Mouse (Mus musculus) heart, embryonic 15.5 days (tissue): Measurements from ENCODE around the gene Cep170b. TPM values are rescaled to one million over a fixed set of nuclear protein-coding genes. Genes with fewer than 3 reads are reported as not detected.

ENCODE experiments used
- ATAC-seq: fragments of 200-750 bp; cut with Nextera tagmentation; replicated peaks from 2 replicates; pipeline ENCODE4 v1.8.0; 2017; ENCODE audit warnings: low read depth, moderate TSS enrichment; ENCODE audit not compliant: insufficient number of reproducible peaks, insufficient read depth, low FRiP score
- H3K27ac ChIP-seq: fragments of 300-500 bp; sonication (generic); 2 replicates; pipeline ENCODE4 v1.5.1; 2015; ENCODE audit warnings: mild to moderate bottlenecking, inconsistent platforms
- H3K27me3 ChIP-seq: fragments of 300-500 bp; sonication (generic); 2 replicates; pipeline ENCODE4 v1.6.1; 2015; ENCODE audit warnings: inconsistent platforms
- H3K36me3 ChIP-seq: fragments of 300-500 bp; sonication (generic); 2 replicates; pipeline ENCODE4 v1.6.1; 2015; ENCODE audit warnings: mild to moderate bottlenecking, inconsistent platforms
- H3K4me1 ChIP-seq: fragments of 300-500 bp; sonication (generic); replicated peaks from 2 replicates; pipeline ENCODE4 v1.6.1; 2015; ENCODE audit warnings: inconsistent platforms
- H3K4me2 ChIP-seq: fragments of 300-500 bp; sonication (generic); 2 replicates; pipeline ENCODE4 v1.6.1; 2015; ENCODE audit warnings: inconsistent platforms, mild to moderate bottlenecking, moderate library complexity
- H3K4me3 ChIP-seq: fragments of 300-500 bp; sonication (generic); 2 replicates; pipeline ENCODE4 v1.5.1; 2015; ENCODE audit warnings: mild to moderate bottlenecking, inconsistent platforms
- H3K9ac ChIP-seq: fragments of 300-500 bp; sonication (generic); 2 replicates; pipeline ENCODE4 v1.6.1; 2015; ENCODE audit warnings: mild to moderate bottlenecking, inconsistent platforms
- H3K9me3 ChIP-seq: fragments of 300-500 bp; sonication (generic); replicated peaks from 2 replicates; pipeline ENCODE4 v1.6.1; 2016; ENCODE audit warnings: inconsistent platforms
- WGBS: fragments of 180-500 bp; shearing (Covaris S2); methylation state at CpG from one replicate; pipeline ENCODE4 v1.1.7; 2015; ENCODE audit warnings: mixed read lengths; 5-methylcytosine and 5-hydroxymethylcytosine counted together
- polyA plus RNA-seq: library from polyadenylated mRNA; unstranded; fragments of >200 nt; fragmentation: Nextera tagmentation; extraction: Ambion mirVana; gene quantifications from 2 replicates; pipeline ENCODE4 v1.2.1, GENCODE M21; 2015

Cep170b gene
- polyA plus RNA-seq, 1 experiment from 2014 or later = 4.8 TPM

- H3K4me2 ChIP-seq = no peak overlapping the region
- ATAC-seq = no peak
- WGBS = 82% methylated on average over 12 of the region's 12 CpGs
- 0 out of 2 replicates have a peak, but pooled peaks cover 6% of the 10 kb centered on the region for H3K27me3 ChIP-seq
- H3K27ac ChIP-seq = no peak overlapping the region
- H3K4me3 ChIP-seq = no peak overlapping the region
- H3K9me3 ChIP-seq = no peaks in the 10 kb centered on the region
- no peaks in the 10 kb centered on the region for H3K36me3 ChIP-seq
- H3K4me1 ChIP-seq = peaks cover 11% of the 10 kb centered on the region
- H3K9ac ChIP-seq = no peak overlapping the region
These were observed 30.7 kb downstream of the Cep170b start for GRCm38 (mm10) chr12:112750976-112751375.

- no peak overlapping the region for H3K4me2 ChIP-seq
- no peak for ATAC-seq
- no peak overlapping the region for H3K4me3 ChIP-seq
- H3K9me3 ChIP-seq = no peaks in the 10 kb centered on the region
- no peaks in the 10 kb centered on the region for H3K36me3 ChIP-seq
- peaks cover 4% of the 10 kb centered on the region for H3K4me1 ChIP-seq
- WGBS = 50% methylated on average over 2 of the region's 2 CpGs
- H3K9ac ChIP-seq = no peak overlapping the region
- no peak overlapping the region for H3K27ac ChIP-seq
- 0 out of 2 replicates have a peak, but pooled peaks cover 6% of the 10 kb centered on the region for H3K27me3 ChIP-seq
These were observed 32.1 kb downstream of the Cep170b start for GRCm38 (mm10) chr12:112752399-112752798.

GRCm38 (mm10) chr12:112755900-112756299, 35.6 kb downstream of the Cep170b start:
- no peak overlapping the region for H3K4me2 ChIP-seq
- H3K9ac ChIP-seq = no peak overlapping the region
- 0 out of 2 replicates have a peak, but pooled peaks cover 5% of the 10 kb centered on the region for H3K27me3 ChIP-seq
- no peaks in the 10 kb centered on the region for H3K36me3 ChIP-seq
- H3K4me1 ChIP-seq = no peaks in the 10 kb centered on the region
- ATAC-seq = no peak
- WGBS = 64% methylated on average over 4 of the region's 4 CpGs
- H3K27ac ChIP-seq = no peak overlapping the region
- no peak overlapping the region for H3K4me3 ChIP-seq
- no peaks in the 10 kb centered on the region for H3K9me3 ChIP-seq

- 82% methylated on average over 5 of the region's 5 CpGs for WGBS
- Histone ChIP-seq H3K9ac (no peak overlapping the region), H3K27ac (no peak overlapping the region), H3K4me1 (no peaks in the 10 kb centered on the region), H3K27me3 (no peaks in the 10 kb centered on the region), H3K9me3 (no peaks in the 10 kb centered on the region), H3K4me2 (no peak overlapping the region), H3K4me3 (no peak overlapping the region), H3K36me3 (no peaks in the 10 kb centered on the region)
- ATAC-seq = no peak
These were observed 37.6 kb downstream of the Cep170b start for GRCm38 (mm10) chr12:112757896-112758295.

GRCm38 (mm10) chr12:112759471-112759870, 39.2 kb downstream of the Cep170b start:
- Histone ChIP-seq H3K9me3 (no peaks in the 10 kb centered on the region), H3K4me2 (no peak overlapping the region), H3K27ac (no peak overlapping the region), H3K36me3 (no peaks in the 10 kb centered on the region), H3K9ac (no peak overlapping the region), H3K27me3 (no peaks in the 10 kb centered on the region), H3K4me3 (no peak overlapping the region), H3K4me1 (no peaks in the 10 kb centered on the region)
- ATAC-seq = no peak
- WGBS = 77% methylated on average over 3 of the region's 3 CpGs

- ATAC-seq = no peak
- Histone ChIP-seq H3K27ac (no peak within 1 kb of the TSS), H3K4me2 (0 out of 2 replicates have a peak within 1 kb of the TSS, but pooled peaks have one; percentile 10), H3K9me3 (no peaks in the 10 kb centered on the region), H3K27me3 (no peaks in the 10 kb centered on the region), H3K36me3 (no peaks in the 10 kb centered on the region), H3K4me1 (no peaks in the 10 kb centered on the region), H3K4me3 (peak within 1 kb of the TSS; percentile 24), H3K9ac (no peak within 1 kb of the TSS)
- 34% methylated on average over 4 of the region's 4 CpGs for WGBS
These were observed 40.1 kb downstream of the Cep170b start, which contains the start of gene Pld4 for GRCm38 (mm10) chr12:112760154-112760926. Gene Pld4, plus strand, starts transcription at chr12:112760655.

- Histone ChIP-seq H3K27me3 (no peaks in the 10 kb centered on the region), H3K27ac (no peak overlapping the region), H3K4me3 (peak overlapping the region; percentile 24), H3K4me1 (no peaks in the 10 kb centered on the region), H3K4me2 (0 out of 2 replicates have a peak overlapping the region, but pooled peaks have one; percentile 10), H3K9me3 (no peaks in the 10 kb centered on the region), H3K9ac (no peak overlapping the region), H3K36me3 (no peaks in the 10 kb centered on the region)
- 79% methylated on average over 4 of the region's 4 CpGs for WGBS
- ATAC-seq = no peak
These were observed 41.2 kb downstream of the Cep170b start for GRCm38 (mm10) chr12:112761411-112761810.

GRCm38 (mm10) chr12:112762018-112762417, 41.8 kb downstream of the Cep170b start:
- WGBS = 67% methylated on average over 3 of the region's 3 CpGs
- ATAC-seq = no peak
- Histone ChIP-seq H3K4me1 (no peaks in the 10 kb centered on the region), H3K4me3 (peak overlapping the region; percentile 24; the same call in 1 of the 2 replicates), H3K9ac (no peak overlapping the region), H3K27ac (no peak overlapping the region), H3K9me3 (no peaks in the 10 kb centered on the region), H3K36me3 (no peaks in the 10 kb centered on the region), H3K4me2 (peak overlapping the region; percentile 8; the same call in 1 of the 2 replicates), H3K27me3 (no peaks in the 10 kb centered on the region)

- Histone ChIP-seq H3K4me1 (no peaks in the 10 kb centered on the region), H3K27me3 (no peaks in the 10 kb centered on the region), H3K4me3 (no peak overlapping the region), H3K4me2 (no peak overlapping the region), H3K9me3 (no peaks in the 10 kb centered on the region), H3K36me3 (no peaks in the 10 kb centered on the region), H3K9ac (no peak overlapping the region), H3K27ac (no peak overlapping the region)
- no peak for ATAC-seq
- WGBS = 73% methylated on average over 4 of the region's 4 CpGs
These were observed 42.9 kb downstream of the Cep170b start for GRCm38 (mm10) chr12:112763176-112763575.

GRCm38 (mm10) chr12:112764141-112764540, 43.9 kb downstream of the Cep170b start:
- Histone ChIP-seq H3K27ac (no peak overlapping the region), H3K27me3 (no peaks in the 10 kb centered on the region)
- 61% methylated on average over 5 of the region's 5 CpGs for WGBS

GRCm38 (mm10) chr12:112764991-112765390, 44.7 kb downstream of the Cep170b start:
- Histone ChIP-seq H3K4me2 (no peak overlapping the region), H3K9me3 (no peaks in the 10 kb centered on the region), H3K4me3 (no peak overlapping the region), H3K36me3 (no peaks in the 10 kb centered on the region), H3K9ac (no peak overlapping the region), H3K4me1 (no peaks in the 10 kb centered on the region), H3K27me3 (no peaks in the 10 kb centered on the region), H3K27ac (no peak overlapping the region)
- ATAC-seq = no peak
- WGBS = 85% methylated on average over 7 of the region's 7 CpGs

More at GRCm38 (mm10) chr12:112764141-112764540, 43.9 kb downstream of the Cep170b start:
- Histone ChIP-seq H3K9me3 (no peaks in the 10 kb centered on the region), H3K4me3 (no peak overlapping the region), H3K36me3 (no peaks in the 10 kb centered on the region), H3K4me2 (no peak overlapping the region), H3K4me1 (no peaks in the 10 kb centered on the region), H3K9ac (no peak overlapping the region)
- ATAC-seq = no peak

GRCm38 (mm10) chr12:112766586-112766985, 46.3 kb downstream of the Cep170b start:
- Histone ChIP-seq H3K4me2 (no peak overlapping the region), H3K27ac (no peak overlapping the region), H3K36me3 (no peaks in the 10 kb centered on the region), H3K4me3 (no peak overlapping the region), H3K9ac (no peak overlapping the region), H3K9me3 (no peaks in the 10 kb centered on the region), H3K4me1 (no peaks in the 10 kb centered on the region), H3K27me3 (no peaks in the 10 kb centered on the region)
- ATAC-seq = no peak
- WGBS = 87% methylated on average over 7 of the region's 7 CpGs
